Mouse (Mus musculus): Measurements from ENCODE around the gene Acap2. TPM values are rescaled to one million over a fixed set of nuclear protein-coding genes. Genes with fewer than 3 reads are reported as not detected.
A peak's percentile ranks its signal among the peaks of the same experiment; 100 is the strongest.

Acap2 gene
- polyA plus RNA-seq, 1 experiment from 2014 or later = 17.2 TPM

DNA sequence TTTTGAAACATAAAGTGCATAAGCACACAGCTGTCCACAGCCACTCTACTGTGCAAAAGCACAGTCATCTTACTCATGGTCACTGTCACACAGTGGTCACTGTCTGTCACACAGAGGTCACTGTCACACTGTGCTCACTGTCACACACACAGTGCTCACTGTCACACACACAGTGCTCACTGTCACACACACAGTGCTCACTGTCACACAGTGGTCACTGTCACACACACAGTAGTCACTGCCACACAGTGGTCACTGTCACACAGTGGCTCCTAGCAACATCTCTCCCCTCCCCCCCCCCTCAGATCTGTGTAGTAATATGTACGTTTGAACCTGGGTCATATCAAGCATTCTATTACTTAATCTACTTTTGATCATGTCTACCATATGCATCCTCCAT is 13.9 kb downstream of the Acap2 start:
- Histone ChIP-seq H3K9me3 (ENCODE audit: control insufficient read depth, low read length) (no peaks in the 10 kb centered on the region), H3K9ac (ENCODE audit: low read depth, low read length) (no peak overlapping the region), H3K36me3 (ENCODE audit: control insufficient read depth, insufficient read depth, low read length) (no peaks in the 10 kb centered on the region), H3K27me3 (replicated peaks; ENCODE audit: control insufficient read depth, insufficient read depth, low read length) (no peaks in the 10 kb centered on the region), H3K4me1 (replicated peaks; ENCODE audit: control insufficient read depth, insufficient read depth, low read length) (peaks cover 35% of the 10 kb centered on the region), H3K4me3 (ENCODE audit: low read depth, low read length) (no peak overlapping the region), H3K4me2 (no peak overlapping the region), H3K27ac (ENCODE audit: low read depth, low read length) (no peak overlapping the region)
- ATAC-seq (replicated peaks; ENCODE audit: low FRiP score) (no peak), DNase-seq (ENCODE audit: low spot score) (no peak)
- WGBS = 72% methylated on average over 1 of the region's 1 CpGs

DNA sequence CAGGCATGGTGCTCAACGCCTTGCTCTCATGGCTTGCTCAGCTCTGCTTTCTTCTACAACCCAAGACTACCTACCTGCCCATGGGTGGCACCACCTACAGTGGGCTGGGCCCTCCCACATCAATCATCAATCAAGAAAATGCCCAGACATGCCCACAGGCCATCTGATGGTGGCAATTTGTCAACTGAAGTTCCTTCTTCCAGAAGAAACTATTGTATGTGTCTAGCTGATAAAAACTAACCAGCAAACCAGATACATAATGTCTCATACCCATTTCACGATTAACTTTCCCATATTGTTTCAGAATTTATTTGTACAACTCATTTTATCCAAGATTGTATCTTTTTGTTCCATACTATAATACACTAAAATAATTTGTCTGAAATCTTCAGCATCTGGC is 15.3 kb downstream of the Acap2 start:
- no peak for ATAC-seq (replicated peaks; ENCODE audit: low FRiP score)
- H3K27me3 ChIP-seq (replicated peaks; ENCODE audit: control insufficient read depth, insufficient read depth, low read length) = no peaks in the 10 kb centered on the region
- H3K9ac ChIP-seq (ENCODE audit: low read depth, low read length) = no peak overlapping the region
- no peak overlapping the region for H3K4me2 ChIP-seq
- WGBS = 74% methylated on average over 2 of the region's 2 CpGs
- no peak for DNase-seq (ENCODE audit: low spot score)
- H3K9me3 ChIP-seq (ENCODE audit: control insufficient read depth, low read length) = no peaks in the 10 kb centered on the region
- H3K36me3 ChIP-seq (ENCODE audit: control insufficient read depth, insufficient read depth, low read length) = no peaks in the 10 kb centered on the region
- H3K4me1 ChIP-seq (replicated peaks; ENCODE audit: control insufficient read depth, insufficient read depth, low read length) = peaks cover 34% of the 10 kb centered on the region
- no peak overlapping the region for H3K4me3 ChIP-seq (ENCODE audit: low read depth, low read length)
- H3K27ac ChIP-seq (ENCODE audit: low read depth, low read length) = no peak overlapping the region

DNA sequence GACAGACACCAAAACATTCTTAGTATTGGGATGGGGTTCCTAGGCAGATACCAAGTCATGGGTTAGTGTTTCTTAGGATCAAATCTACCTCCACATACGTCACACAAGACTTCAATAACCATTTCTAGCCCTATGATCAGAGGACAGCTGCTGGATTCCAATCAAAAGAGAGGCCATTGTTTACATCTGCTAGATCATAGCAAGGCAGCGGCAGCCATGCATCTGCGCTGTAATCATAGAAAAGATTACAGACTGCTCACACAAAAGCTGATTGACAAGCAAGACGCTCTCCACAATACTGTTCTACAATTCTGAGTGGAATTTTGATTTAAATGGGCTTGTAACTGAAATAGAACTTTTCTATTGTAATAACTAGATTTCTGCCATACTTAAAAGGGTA is 16.3 kb downstream of the Acap2 start:
- Histone ChIP-seq H3K27me3 (replicated peaks; ENCODE audit: control insufficient read depth, insufficient read depth, low read length) (no peaks in the 10 kb centered on the region), H3K9ac (ENCODE audit: low read depth, low read length) (no peak overlapping the region), H3K4me3 (ENCODE audit: low read depth, low read length) (no peak overlapping the region), H3K27ac (ENCODE audit: low read depth, low read length) (no peak overlapping the region), H3K36me3 (ENCODE audit: control insufficient read depth, insufficient read depth, low read length) (no peaks in the 10 kb centered on the region), H3K4me2 (no peak overlapping the region), H3K9me3 (ENCODE audit: control insufficient read depth, low read length) (no peaks in the 10 kb centered on the region), H3K4me1 (replicated peaks; ENCODE audit: control insufficient read depth, insufficient read depth, low read length) (peaks cover 36% of the 10 kb centered on the region)
- 74% methylated on average over 4 of the region's 4 CpGs for WGBS
- DNase-seq (ENCODE audit: low spot score) (no peak), ATAC-seq (replicated peaks; ENCODE audit: low FRiP score) (no peak)

DNA sequence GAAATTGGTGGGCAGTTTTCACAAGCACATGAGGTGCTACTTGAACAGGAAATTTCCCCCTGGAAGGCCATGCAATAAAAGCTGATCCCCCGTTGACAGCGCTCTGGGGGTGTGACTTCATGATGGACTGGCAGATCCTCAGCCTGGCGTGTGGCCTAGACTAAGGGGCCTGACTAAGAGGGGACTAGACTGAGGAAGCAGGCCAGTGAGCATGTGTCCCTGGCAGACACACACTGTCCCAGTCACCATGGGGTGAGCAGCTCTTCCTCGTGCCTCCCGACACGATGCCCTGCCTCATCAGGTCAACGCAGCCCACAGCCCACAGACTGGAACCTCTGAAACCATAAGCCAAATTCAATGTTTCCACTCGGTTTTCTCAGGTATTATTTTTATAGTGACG is 18.5 kb downstream of the Acap2 start:
- 65% methylated on average over 9 of the region's 9 CpGs for WGBS
- ATAC-seq (replicated peaks; ENCODE audit: low FRiP score) (no peak), DNase-seq (ENCODE audit: low spot score) (no peak)

DNA sequence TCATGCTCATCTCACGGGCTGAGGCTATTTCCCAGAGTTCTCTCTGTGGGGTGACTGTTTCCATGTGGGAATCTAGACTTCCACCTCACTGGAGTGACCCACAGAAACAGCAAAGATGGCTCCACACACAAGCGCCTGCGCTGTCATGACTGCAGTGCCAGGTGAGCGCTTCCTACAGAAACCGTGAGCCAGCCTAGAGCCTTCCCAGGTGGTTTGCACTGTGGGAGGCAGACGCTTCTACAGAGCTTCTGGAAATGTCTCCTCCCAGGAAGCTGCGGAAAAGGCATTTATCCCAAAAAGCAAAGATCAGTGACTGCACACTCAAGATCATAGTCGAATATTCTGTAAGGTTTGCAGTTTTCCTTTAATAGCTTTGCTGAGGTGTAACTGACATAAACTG is 20.2 kb downstream of the Acap2 start:
- ATAC-seq (replicated peaks; ENCODE audit: low FRiP score) (no peak), DNase-seq (ENCODE audit: low spot score) (no peak)
- Histone ChIP-seq H3K4me1 (replicated peaks; ENCODE audit: control insufficient read depth, insufficient read depth, low read length) (peaks cover 25% of the 10 kb centered on the region), H3K4me3 (ENCODE audit: low read depth, low read length) (no peak overlapping the region), H3K36me3 (ENCODE audit: control insufficient read depth, insufficient read depth, low read length) (no peaks in the 10 kb centered on the region), H3K4me2 (no peak overlapping the region), H3K9ac (ENCODE audit: low read depth, low read length) (no peak overlapping the region), H3K27ac (ENCODE audit: low read depth, low read length) (no peak overlapping the region), H3K9me3 (ENCODE audit: control insufficient read depth, low read length) (no peaks in the 10 kb centered on the region), H3K27me3 (replicated peaks; ENCODE audit: control insufficient read depth, insufficient read depth, low read length) (no peaks in the 10 kb centered on the region)
- WGBS = 90% methylated on average over 8 of the region's 8 CpGs

More for the DNA sequence above, 18.5 kb downstream of the Acap2 start:
- H3K9me3 ChIP-seq (ENCODE audit: control insufficient read depth, low read length) = no peaks in the 10 kb centered on the region
- peaks cover 33% of the 10 kb centered on the region for H3K4me1 ChIP-seq (replicated peaks; ENCODE audit: control insufficient read depth, insufficient read depth, low read length)
- no peak overlapping the region for H3K27ac ChIP-seq (ENCODE audit: low read depth, low read length)
- no peak overlapping the region for H3K4me3 ChIP-seq (ENCODE audit: low read depth, low read length)
- no peaks in the 10 kb centered on the region for H3K36me3 ChIP-seq (ENCODE audit: control insufficient read depth, insufficient read depth, low read length)
- no peak overlapping the region for H3K4me2 ChIP-seq
- H3K9ac ChIP-seq (ENCODE audit: low read depth, low read length) = no peak overlapping the region
- H3K27me3 ChIP-seq (replicated peaks; ENCODE audit: control insufficient read depth, insufficient read depth, low read length) = no peaks in the 10 kb centered on the region

DNA sequence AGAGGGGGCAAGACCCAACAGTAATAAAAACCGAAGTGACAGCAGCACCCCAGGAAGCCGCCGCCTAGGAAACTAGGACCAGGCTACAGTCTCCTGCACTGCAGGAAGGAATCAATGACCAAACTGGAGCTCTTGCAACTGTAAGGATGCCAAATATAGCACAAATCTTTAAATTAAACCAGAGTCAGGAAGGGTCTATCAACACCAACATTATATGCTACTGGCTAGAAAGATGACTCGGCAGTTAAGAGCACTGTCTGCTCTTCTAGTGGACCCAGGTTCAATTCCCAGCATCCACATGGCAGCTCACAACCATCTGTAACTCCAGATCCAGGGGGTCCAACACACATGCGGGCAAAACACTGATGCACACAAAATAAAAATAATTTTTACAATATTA is 21.7 kb downstream of the Acap2 start:
- DNase-seq (ENCODE audit: low spot score) = no peak
- Histone ChIP-seq H3K4me1 (replicated peaks; ENCODE audit: control insufficient read depth, insufficient read depth, low read length) (peaks cover 21% of the 10 kb centered on the region), H3K4me3 (ENCODE audit: low read depth, low read length) (no peak overlapping the region), H3K4me2 (no peak overlapping the region), H3K27ac (ENCODE audit: low read depth, low read length) (no peak overlapping the region), H3K36me3 (ENCODE audit: control insufficient read depth, insufficient read depth, low read length) (no peaks in the 10 kb centered on the region), H3K9ac (ENCODE audit: low read depth, low read length) (no peak overlapping the region), H3K27me3 (replicated peaks; ENCODE audit: control insufficient read depth, insufficient read depth, low read length) (no peaks in the 10 kb centered on the region), H3K9me3 (ENCODE audit: control insufficient read depth, low read length) (no peaks in the 10 kb centered on the region)
- no peak for ATAC-seq (replicated peaks; ENCODE audit: low FRiP score)
- 64% methylated on average over 5 of the region's 5 CpGs for WGBS

DNA sequence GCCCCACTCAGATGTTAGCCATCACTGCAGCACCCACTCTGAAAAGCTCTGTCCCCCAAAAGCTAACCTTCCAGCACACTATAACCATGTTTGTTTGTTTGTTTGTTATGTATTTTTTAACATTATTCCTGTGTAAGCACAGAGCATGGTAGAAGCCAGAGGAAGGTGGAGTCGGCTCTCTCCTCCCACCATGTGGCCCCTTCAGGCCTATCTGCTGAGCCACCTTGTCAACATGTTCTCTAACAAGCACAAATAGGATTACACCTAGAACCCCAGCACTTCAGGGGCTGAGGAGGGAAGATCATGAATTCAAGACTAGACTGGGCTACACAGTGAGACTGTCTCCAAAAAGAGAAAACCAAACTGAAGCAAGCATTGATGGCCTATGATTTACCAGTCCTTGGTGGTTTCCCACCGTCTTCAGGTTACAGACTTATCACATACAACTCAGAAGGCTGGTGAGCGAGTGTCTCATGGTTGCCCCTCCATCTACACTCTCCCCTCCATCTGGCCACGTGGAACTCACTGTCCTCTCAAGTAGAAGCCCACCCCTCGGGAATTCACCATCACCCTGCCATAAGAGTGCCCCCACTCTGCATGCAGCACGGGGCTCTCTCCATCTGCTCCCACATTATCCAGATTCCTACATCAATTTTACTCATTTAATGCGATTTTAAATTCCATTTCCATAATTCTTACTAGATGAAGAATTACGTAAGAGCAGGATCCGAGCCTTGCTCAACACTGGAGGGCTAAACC is 26.0 kb downstream of the Acap2 start:
- Histone ChIP-seq H3K9me3 (ENCODE audit: control insufficient read depth, low read length) (no peaks in the 10 kb centered on the region), H3K4me3 (ENCODE audit: low read depth, low read length) (no peak overlapping the region), H3K27me3 (replicated peaks; ENCODE audit: control insufficient read depth, insufficient read depth, low read length) (no peaks in the 10 kb centered on the region), H3K9ac (ENCODE audit: low read depth, low read length) (no peak overlapping the region), H3K27ac (ENCODE audit: low read depth, low read length) (no peak overlapping the region), H3K36me3 (ENCODE audit: control insufficient read depth, insufficient read depth, low read length) (no peaks in the 10 kb centered on the region), H3K4me1 (replicated peaks; ENCODE audit: control insufficient read depth, insufficient read depth, low read length) (peaks cover 11% of the 10 kb centered on the region; the same call in 1 of the 2 replicates), H3K4me2 (no peak overlapping the region)
- ATAC-seq (replicated peaks; ENCODE audit: low FRiP score) (0 out of 2 replicates have a peak, but pooled peaks have one; percentile 39), DNase-seq (ENCODE audit: low spot score) (no peak)
- WGBS = 73% methylated on average over 9 of the region's 9 CpGs

DNA sequence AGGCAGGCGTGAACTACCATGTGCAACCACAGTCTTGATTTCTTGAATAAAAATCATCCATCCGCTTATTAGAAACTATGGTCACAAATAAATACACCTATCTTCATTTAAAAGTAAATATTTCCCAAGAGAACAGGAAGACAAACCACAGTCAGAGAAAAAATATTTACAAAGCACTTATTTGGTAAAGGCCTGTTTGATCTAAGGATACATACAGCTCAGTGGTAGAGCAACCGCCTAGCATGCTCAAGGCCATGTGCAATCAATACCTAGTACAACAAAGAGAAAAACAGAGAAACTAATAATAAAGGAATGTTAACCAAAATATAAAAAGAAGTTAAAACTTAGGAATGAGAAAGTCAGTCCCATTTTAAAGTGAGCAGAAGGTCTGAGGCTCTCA is 28.8 kb downstream of the Acap2 start:
- 84% methylated on average over 3 of the region's 3 CpGs for WGBS
- Histone ChIP-seq H3K27me3 (replicated peaks; ENCODE audit: control insufficient read depth, insufficient read depth, low read length) (no peaks in the 10 kb centered on the region), H3K9ac (ENCODE audit: low read depth, low read length) (no peak overlapping the region), H3K4me1 (replicated peaks; ENCODE audit: control insufficient read depth, insufficient read depth, low read length) (peaks cover 16% of the 10 kb centered on the region), H3K27ac (ENCODE audit: low read depth, low read length) (peak overlapping the region; percentile 38; the same call in 1 of the 2 replicates), H3K4me3 (ENCODE audit: low read depth, low read length) (no peak overlapping the region), H3K9me3 (ENCODE audit: control insufficient read depth, low read length) (no peaks in the 10 kb centered on the region), H3K4me2 (no peak overlapping the region), H3K36me3 (ENCODE audit: control insufficient read depth, insufficient read depth, low read length) (no peaks in the 10 kb centered on the region)
- ATAC-seq (replicated peaks; ENCODE audit: low FRiP score) = no peak
- no peak for DNase-seq (ENCODE audit: low spot score)

DNA sequence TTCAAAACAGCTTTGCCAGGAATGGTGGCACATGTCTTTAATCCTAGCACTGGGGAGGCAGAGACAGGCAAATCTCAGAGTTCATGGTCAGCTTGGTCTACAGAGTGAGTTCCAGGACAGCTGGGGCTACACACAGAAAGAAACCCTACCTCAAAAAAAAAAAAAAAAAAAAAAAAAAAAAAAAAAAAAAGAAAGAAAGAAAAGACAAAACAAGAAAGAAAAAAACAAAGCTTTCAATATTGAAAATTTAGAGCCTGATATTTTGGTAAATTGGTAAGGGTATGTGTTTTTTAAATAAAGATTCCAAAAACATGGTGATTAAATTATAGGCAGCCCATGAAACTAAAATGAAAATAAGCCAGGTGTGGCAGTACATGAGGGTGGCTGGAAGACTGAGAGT is 29.6 kb downstream of the Acap2 start:
- no peak overlapping the region for H3K4me2 ChIP-seq
- no peaks in the 10 kb centered on the region for H3K27me3 ChIP-seq (replicated peaks; ENCODE audit: control insufficient read depth, insufficient read depth, low read length)
- H3K9ac ChIP-seq (ENCODE audit: low read depth, low read length) = no peak overlapping the region
- H3K4me1 ChIP-seq (replicated peaks; ENCODE audit: control insufficient read depth, insufficient read depth, low read length) = peaks cover 19% of the 10 kb centered on the region
- ATAC-seq (replicated peaks; ENCODE audit: low FRiP score) (no peak), DNase-seq (ENCODE audit: low spot score) (no peak)
- no peak overlapping the region for H3K4me3 ChIP-seq (ENCODE audit: low read depth, low read length)
- no peaks in the 10 kb centered on the region for H3K9me3 ChIP-seq (ENCODE audit: control insufficient read depth, low read length)
- H3K27ac ChIP-seq (ENCODE audit: low read depth, low read length) = peak overlapping the region; percentile 7; the same call in 1 of the 2 replicates
- H3K36me3 ChIP-seq (ENCODE audit: control insufficient read depth, insufficient read depth, low read length) = no peaks in the 10 kb centered on the region

Data from liver, embryonic 11.5 days (tissue).